Mouse (Mus musculus) intestine, embryonic 14.5 days (tissue): ENCODE results near the gene Ifnk. TPM values are rescaled to one million over a fixed set of nuclear protein-coding genes. Genes with fewer than 3 reads are reported as not detected.

Experiments
- ATAC-seq: fragments of 200-750 bp; cut with Nextera tagmentation; replicated peaks from 2 replicates; pipeline ENCODE4 v1.8.0; 2017; ENCODE audit warnings: low read depth, moderate number of reproducible peaks, moderate TSS enrichment, moderate library complexity; ENCODE audit not compliant: low FRiP score, low TSS enrichment
- DNase-seq: peaks from one replicate; pipeline ENCODE4 v3.0.0-alpha.2; 2018; ENCODE audit warnings: low spot score
- H3K27ac ChIP-seq: fragments of 300-500 bp; sonication (generic); 2 replicates; pipeline ENCODE4 v1.5.1; 2014; ENCODE audit warnings: low read depth, mild to moderate bottlenecking, control low read depth
- H3K27me3 ChIP-seq: fragments of 300-500 bp; sonication (generic); replicated peaks from 2 replicates; pipeline ENCODE4 v1.6.1; 2014; ENCODE audit warnings: low read length, control low read depth; ENCODE audit not compliant: control insufficient read depth, insufficient read depth
- H3K36me3 ChIP-seq: fragments of 300-500 bp; sonication (generic); 2 replicates; pipeline ENCODE4 v1.6.1; 2014; ENCODE audit warnings: low read length, control low read depth; ENCODE audit not compliant: control insufficient read depth, insufficient read depth
- H3K4me1 ChIP-seq: fragments of 300-500 bp; sonication (generic); replicated peaks from 2 replicates; pipeline ENCODE4 v1.6.1; 2014; ENCODE audit warnings: low read length, control low read depth, mixed read lengths; ENCODE audit not compliant: control insufficient read depth, insufficient read depth
- H3K4me2 ChIP-seq: fragments of 300-500 bp; sonication (generic); 2 replicates; pipeline ENCODE4 v1.6.1; 2014; ENCODE audit warnings: low read length
- H3K4me3 ChIP-seq: fragments of 300-500 bp; sonication (generic); 2 replicates; pipeline ENCODE4 v1.5.1; 2014; ENCODE audit warnings: low read depth, low read length, control low read depth, mixed read lengths
- H3K9ac ChIP-seq: fragments of 300-500 bp; sonication (generic); 2 replicates; pipeline ENCODE4 v1.6.1; 2014; ENCODE audit warnings: mild to moderate bottlenecking, low read length
- H3K9me3 ChIP-seq: fragments of 300-500 bp; sonication (generic); 2 replicates; pipeline ENCODE4 v1.6.1; 2016; ENCODE audit warnings: low read length, control low read depth; ENCODE audit not compliant: control insufficient read depth
- WGBS: fragments of 180-500 bp; shearing (Covaris S2); extraction: QIAGEN DNeasy Blood & Tissue Kit; methylation state at CpG from one replicate; pipeline ENCODE4 v1.1.7; 2014; 5-methylcytosine and 5-hydroxymethylcytosine counted together
- polyA plus RNA-seq: library from polyadenylated mRNA; unstranded; fragments of >200 nt; fragmentation: Nextera tagmentation; extraction: Ambion mirVana; gene quantifications from 2 replicates; pipeline ENCODE4 v1.2.1, GENCODE M21; 2014

Ifnk gene
- polyA plus RNA-seq, 1 experiment from 2014 or later, result 0.23 TPM

DNA sequence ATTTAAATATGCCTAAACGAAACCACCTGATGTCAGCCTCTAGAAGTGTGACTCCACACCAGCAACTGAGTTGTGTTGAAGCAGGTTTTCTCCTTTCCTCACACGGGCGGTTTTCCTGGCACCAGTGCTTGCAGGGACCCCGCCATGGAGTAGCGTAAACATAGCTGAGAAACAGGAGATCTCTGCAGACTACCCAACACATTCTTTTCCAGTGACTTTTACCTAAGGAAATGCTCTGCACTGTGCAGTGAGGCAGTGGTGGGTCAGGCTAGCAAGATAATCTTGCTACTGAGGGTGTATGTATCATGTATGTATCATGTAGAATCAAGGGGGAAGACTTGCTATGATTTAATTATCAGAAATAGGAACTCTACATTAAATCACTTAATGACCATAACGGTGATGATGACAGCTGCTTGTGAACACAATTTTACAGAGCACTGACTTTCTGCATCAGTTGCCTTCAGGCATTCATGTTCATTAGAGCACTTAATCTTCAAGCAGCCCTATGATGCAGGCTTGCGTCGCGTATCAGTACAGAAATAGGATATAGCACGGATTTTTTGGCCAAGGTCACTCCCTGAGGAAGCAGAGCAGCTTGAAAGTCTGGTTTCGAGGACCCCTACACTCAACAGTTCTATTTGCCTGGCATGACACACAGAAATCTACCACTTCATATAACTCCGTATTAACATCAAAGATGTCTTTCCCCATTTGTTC is 26.2 kb downstream of the Ifnk start:
- Histone ChIP-seq H3K27me3 (no peaks in the 10 kb centered on the region), H3K4me2 (no peak overlapping the region), H3K27ac (no peak overlapping the region), H3K9me3 (no peaks in the 10 kb centered on the region), H3K4me3 (no peak overlapping the region), H3K36me3 (no peaks in the 10 kb centered on the region), H3K9ac (no peak overlapping the region), H3K4me1 (no peaks in the 10 kb centered on the region)
- ATAC-seq (no peak), DNase-seq (no peak)
- 73% methylated on average over 12 of the region's 12 CpGs for WGBS

DNA sequence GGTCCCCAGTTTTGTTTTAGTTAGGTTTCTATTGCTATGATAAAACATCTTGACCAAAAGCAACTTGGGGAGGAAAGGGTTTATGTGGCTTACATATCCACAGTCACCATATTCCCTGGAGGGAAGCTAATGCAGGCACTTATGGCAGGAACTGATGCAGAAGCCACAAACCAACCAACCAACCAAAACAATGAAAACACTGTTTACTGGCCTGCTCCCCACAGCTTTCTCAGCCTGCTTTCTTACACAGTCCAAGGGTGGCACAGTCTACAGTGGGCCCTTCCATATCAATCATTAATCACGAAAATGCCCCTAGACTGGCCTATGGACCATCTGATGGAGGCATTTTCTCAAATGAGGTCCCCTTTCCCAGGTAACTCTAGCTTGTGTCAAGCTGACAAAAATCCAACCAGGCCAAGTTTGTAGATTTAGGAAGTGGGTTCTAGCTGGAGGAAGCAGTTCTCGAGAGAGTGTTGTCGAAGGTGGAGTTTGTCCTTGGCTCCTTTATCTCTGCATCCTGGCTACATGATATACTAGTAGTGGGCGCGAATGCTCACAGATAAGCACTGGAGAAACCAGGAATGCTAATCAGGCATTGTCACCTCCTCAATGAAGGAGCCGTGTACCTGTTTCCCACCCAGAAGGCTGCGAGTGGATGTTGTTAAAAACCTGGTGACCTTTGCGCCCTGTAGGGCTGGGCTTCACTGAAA is 35.9 kb downstream of the Ifnk start:
- H3K36me3 ChIP-seq, result no peaks in the 10 kb centered on the region
- no peaks in the 10 kb centered on the region; the same call in 1 of the 2 replicates for H3K4me1 ChIP-seq
- no peak overlapping the region for H3K4me2 ChIP-seq
- H3K4me3 ChIP-seq, result no peak overlapping the region
- WGBS, result 71% methylated on average over 8 of the region's 8 CpGs
- no peaks in the 10 kb centered on the region for H3K9me3 ChIP-seq
- H3K9ac ChIP-seq, result no peak overlapping the region
- DNase-seq (no peak), ATAC-seq (no peak)
- H3K27ac ChIP-seq, result no peak overlapping the region
- H3K27me3 ChIP-seq, result no peaks in the 10 kb centered on the region

DNA sequence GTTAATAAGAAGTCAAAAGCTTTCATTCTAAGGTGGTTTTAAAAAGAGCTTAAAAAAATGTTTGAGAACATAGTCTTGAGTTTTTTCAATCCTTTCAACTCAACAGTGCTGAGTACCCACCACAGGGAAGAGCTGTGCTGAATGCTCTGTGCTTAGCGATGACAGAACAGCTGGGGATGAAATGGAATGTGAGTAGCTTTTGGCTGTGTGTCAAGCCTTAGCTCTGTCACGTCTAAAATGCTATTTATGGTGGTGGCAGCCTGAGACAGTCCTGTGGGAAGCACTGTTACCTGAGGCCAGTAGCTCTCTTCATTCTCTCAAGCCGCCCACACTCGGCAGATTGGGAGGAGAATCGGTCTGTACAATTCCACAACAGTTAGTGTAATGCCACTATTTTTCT is 37.9 kb downstream of the Ifnk start:
- Histone ChIP-seq H3K9ac (no peak overlapping the region), H3K36me3 (no peaks in the 10 kb centered on the region), H3K4me3 (no peak overlapping the region), H3K27ac (no peak overlapping the region), H3K9me3 (no peaks in the 10 kb centered on the region), H3K4me1 (no peaks in the 10 kb centered on the region; the same call in 1 of the 2 replicates), H3K27me3 (no peaks in the 10 kb centered on the region), H3K4me2 (no peak overlapping the region)
- ATAC-seq, result no peak
- DNase-seq, result no peak
- WGBS, result 67% methylated on average over 5 of the region's 5 CpGs

DNA sequence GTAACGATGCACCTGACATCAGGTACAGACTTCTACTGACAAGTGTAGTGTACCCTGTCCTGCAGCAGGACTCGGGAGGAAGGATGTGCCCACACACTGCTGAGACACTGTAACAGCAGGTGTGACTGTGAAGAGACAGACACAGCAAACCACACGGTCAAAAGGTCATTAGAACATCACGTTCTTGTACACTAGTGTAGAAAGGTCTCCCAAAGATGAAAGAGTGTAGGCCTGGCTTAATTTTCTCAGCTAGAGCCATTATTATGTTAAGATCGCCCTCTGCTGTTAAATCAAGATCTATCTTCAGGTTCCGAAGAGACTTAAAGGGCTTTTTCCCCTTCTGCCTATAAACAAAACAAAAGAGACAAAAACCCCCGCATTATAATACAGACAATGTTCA is 40.9 kb downstream of the Ifnk start:
- DNase-seq (no peak), ATAC-seq (no peak)
- 32% methylated on average over 7 of the region's 7 CpGs for whole genome bisulfite sequencing
- Histone ChIP-seq H3K4me2 (no peak overlapping the region), H3K4me1 (no peaks in the 10 kb centered on the region; the same call in 1 of the 2 replicates), H3K27ac (no peak overlapping the region), H3K4me3 (no peak overlapping the region), H3K36me3 (peaks cover 8% of the 10 kb centered on the region; the same call in 1 of the 2 replicates), H3K9ac (no peak overlapping the region), H3K9me3 (no peaks in the 10 kb centered on the region), H3K27me3 (no peaks in the 10 kb centered on the region)

GRCm38 (mm10) chr4:35201700-35202099 is 49.8 kb downstream of the Ifnk start:
- no peak overlapping the region for H3K4me3 ChIP-seq
- H3K27me3 ChIP-seq, result no peaks in the 10 kb centered on the region
- no peaks in the 10 kb centered on the region for H3K4me1 ChIP-seq
- ATAC-seq (no peak), DNase-seq (no peak)
- no peak overlapping the region for H3K9ac ChIP-seq
- peaks cover 49% of the 10 kb centered on the region for H3K36me3 ChIP-seq
- WGBS, result 87% methylated on average over 5 of the region's 5 CpGs
- H3K27ac ChIP-seq, result no peak overlapping the region
- H3K4me2 ChIP-seq, result no peak overlapping the region
- no peaks in the 10 kb centered on the region for H3K9me3 ChIP-seq

Other genes with a start within 250 kb of the Ifnk start
- 21.2 and 21.3 TPM in 2 replicates for gene Mob3b, start 5.4 kb downstream of the Ifnk start, polyA plus RNA-seq
- gene C9orf72, start 74.1 kb downstream of the Ifnk start, polyA plus RNA-seq, result 11.7 and 15.1 TPM in 2 replicates